Mouse (Mus musculus): ENCODE data around the gene Cacna1a. TPM values are rescaled to one million over a fixed set of nuclear protein-coding genes. Genes with fewer than 3 reads are reported as not detected.

The Cacna1a gene
- polyA plus RNA-seq (2012; rRNA removed; ENCODE audit: low replicate concordance): 14.5 and 37.4 TPM in 2 replicates

GRCm38 (mm10) chr8:84388275-84388674, at the start of gene Cacna1a:
Cacna1a (plus strand) TSS chr8:84388440.

GRCm38 (mm10) chr8:84662581-84663065, 274.4 kb downstream of the Cacna1a start, which contains the start of gene Ier2:
Ier2 (minus strand) TSS chr8:84662852.

GRCm38 (mm10) chr8:84686191-84687002, 298.2 kb downstream of the Cacna1a start, which contains the start of gene Trmt1:
Trmt1 (plus strand) TSS chr8:84686307.

GRCm38 (mm10) chr8:84687705-84688100, 299.5 kb downstream of the Cacna1a start, which contains the start of gene Nacc1:
Nacc1 (minus strand) TSS chr8:84687862.

Other genes with a start within 250 kb of the Cacna1a start
- gene Cc2d1a, start 240.5 kb upstream of the Cacna1a start, polyA plus RNA-seq (2012; rRNA removed; ENCODE audit: low replicate concordance): 22.7 and 43.0 TPM in 2 replicates
- gene 4930432K21Rik, start 240.4 kb upstream of the Cacna1a start, polyA plus RNA-seq (2012; rRNA removed; ENCODE audit: low replicate concordance): 0.67 and 1.2 TPM in 2 replicates
- 0.73 and 4.0 TPM in 2 replicates for gene Nanos3, start 203.2 kb upstream of the Cacna1a start, polyA plus RNA-seq (2012; rRNA removed; ENCODE audit: low replicate concordance)
- 11.0 and 16.1 TPM in 2 replicates for gene Zswim4, start 151.4 kb upstream of the Cacna1a start, polyA plus RNA-seq (2012; rRNA removed; ENCODE audit: low replicate concordance)
- gene D8Ertd738e, start 138.7 kb upstream of the Cacna1a start, polyA plus RNA-seq (2012; rRNA removed; ENCODE audit: low replicate concordance): 129 and 160 TPM in 2 replicates
- 33.1 and 104 TPM in 2 replicates for gene Mri1, start 131.1 kb upstream of the Cacna1a start, polyA plus RNA-seq (2012; rRNA removed; ENCODE audit: low replicate concordance)
- 35.7 and 49.0 TPM in 2 replicates for gene Ccdc130, start 118.1 kb upstream of the Cacna1a start, polyA plus RNA-seq (2012; rRNA removed; ENCODE audit: low replicate concordance)

Data from subcutaneous adipose tissue, adult 2 months (tissue).